Mouse (Mus musculus): ENCODE measurements around the gene Lxn.

Gene Lxn

DNA sequence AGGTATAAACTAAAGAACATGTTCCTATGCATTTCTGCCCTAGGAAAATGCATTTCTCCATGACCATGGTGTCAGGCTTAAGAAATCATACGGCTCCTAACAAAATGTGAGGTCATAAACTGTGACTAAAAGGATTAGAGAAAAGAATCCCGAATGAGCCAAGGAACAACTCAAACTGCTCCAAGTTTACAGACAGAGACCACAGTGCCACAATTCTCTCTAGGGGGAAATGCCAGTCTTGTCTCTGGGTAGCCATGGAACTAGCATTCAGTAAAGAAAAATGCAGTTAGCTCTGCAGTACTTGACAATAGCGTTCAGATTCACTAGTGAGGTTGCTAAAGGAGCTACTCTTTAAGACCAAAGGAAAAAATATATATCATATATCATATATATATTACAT lies 3.8 kb downstream of the Lxn start:
- no peak for DNase-seq (ENCODE audit: low spot score)

DNA sequence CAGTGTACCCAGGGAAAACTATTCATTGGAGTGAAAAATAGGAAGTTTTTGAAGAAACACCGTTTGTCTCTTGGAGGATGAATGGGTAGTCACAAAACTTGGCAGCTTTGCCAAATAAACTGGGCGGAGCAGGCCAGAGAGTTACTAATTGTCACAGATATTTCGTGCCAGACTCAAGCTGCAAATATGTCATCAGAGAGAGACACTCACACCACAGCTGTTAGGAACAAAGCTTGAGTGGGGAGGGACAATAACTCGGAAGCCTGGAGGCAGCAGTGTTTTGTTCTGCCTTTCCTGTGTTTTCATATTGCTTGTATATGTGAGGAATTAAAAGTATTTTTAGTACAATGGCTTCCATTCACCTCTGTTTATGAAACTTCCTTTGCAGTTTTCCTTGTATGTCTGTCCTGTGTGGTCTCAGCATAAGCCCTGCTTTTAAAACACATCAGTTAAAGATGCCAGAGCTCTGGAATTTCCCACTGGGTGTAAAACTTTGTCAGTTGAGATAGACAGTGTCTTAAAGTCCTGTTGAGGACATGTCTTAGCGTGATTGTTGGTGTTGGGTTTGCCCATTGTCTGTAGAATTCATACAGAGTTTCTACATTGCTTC lies 13.0 kb downstream of the Lxn start:
- DNase-seq (ENCODE audit: low spot score), result no peak

DNA sequence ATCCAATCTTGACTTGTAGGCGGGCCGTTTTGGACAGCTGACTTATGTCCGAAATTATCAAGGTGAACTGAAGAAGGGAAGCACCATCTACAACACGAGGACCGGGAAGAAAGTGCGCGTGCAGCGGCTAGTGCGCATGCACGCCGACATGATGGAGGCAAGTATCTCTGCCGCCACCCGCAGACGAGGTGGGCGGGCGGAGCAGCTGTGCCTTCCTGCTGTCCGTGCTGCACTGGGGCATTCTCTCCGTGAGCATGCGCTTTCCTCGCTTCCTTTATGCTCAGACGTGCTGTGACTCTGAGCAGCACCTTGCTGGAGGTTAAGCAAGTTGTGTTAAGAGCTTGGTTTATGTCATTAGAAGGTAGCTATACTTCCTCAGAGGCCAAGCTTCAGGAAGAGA lies 14.1 kb downstream of the Lxn start:
- DNase-seq (ENCODE audit: low spot score), result no peak

DNA sequence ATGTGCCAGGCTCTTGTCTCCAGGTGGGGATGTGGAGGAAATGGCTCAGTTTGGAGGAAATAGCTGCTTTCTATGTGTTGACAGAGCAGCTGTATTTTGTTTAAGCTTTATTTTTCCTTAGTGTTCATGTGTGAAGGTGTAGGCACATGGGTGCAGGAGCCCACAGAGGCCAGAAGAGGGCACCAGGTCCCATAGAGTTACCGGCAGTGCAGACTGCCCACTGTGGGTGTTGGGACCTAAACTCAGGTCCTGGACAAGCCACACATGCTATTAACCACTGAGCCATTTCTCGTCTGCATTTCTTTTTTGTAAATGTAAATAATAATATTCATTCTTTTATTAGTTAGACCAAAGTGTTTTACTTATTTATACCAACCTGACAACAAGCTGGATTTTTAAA lies 16.6 kb downstream of the Lxn start:
- DNase-seq (ENCODE audit: low spot score), result no peak

DNA sequence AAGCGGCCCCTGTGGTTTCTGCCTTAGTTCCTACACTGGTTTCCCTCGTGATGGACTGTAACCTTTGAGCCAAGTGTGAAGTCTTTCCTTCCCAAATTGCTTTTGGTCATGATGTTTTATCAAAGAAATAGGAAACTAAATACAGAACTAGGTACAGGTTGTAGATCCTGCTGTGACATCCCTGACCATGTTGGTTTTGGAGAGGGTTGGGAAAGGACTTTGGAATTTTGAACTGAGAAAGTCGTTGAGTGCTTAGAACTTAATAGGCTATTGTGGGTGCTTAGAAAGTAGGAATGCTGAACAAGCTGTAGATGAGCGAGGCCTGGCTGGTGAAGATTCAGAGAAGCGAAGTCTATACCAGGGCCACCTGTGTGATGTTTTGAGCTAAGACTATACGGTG lies 29.7 kb downstream of the Lxn start:
- DNase-seq (ENCODE audit: low spot score), result no peak

DNA sequence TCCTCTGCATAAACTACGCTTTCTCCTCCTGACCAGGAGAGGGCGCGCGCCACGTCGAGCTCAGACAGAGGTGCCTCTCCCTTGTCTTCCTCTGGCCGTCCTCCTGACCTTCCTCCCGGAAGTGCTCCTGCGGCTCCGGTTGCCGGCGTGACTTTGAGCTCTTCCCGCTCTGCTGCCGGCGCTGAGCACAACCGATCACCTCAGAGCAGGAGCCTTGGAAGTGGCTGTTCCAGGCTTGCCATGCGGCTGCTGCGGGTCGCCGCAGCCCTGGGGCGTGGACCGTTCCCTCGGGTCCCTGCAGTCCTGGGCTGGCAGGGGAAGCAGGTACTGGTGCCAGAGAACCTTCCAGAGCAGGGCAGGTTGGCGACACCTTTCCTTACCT lies 33.7 kb downstream of the Lxn start, which contains the start of gene Gfm1:
Gene Gfm1, plus strand, starts transcription at position 98 of the 382 bp plus-strand sequence.
- DNase-seq (ENCODE audit: low spot score), result peak; percentile 62

DNA sequence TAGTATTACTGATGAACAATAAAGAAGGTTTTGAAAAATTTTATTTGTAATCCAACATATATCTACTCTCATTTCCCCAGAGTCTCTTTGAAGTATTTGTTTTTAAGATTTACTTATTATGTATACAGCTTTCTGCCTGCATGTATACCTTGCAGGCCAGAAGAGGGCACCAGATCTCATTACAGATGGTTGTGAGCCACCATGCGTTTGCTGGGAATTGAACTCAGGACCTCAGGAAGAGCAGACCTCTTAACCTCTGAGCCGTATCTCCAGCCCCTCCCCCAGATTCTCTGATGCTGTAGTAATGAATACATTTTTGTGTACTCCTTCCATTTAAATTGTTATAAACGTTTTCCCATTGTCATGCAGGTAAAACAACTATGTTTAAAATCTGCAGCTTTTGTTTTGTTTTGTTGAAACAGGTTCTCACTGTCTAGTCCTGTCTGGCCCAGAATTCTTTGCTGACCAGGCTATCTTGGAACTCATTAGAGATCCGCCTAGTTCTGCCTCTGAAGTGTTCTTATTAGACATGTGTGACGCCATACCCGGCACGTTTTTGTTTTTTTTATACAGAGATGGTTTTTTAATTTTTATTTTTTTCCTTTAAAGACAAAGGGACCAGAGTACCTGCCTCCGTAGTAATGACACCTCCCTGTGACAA lies 34.3 kb downstream of the Lxn start:
- no peak for DNase-seq (ENCODE audit: low spot score)
